Mouse (Mus musculus): ENCODE measurements around the gene Prkar2b.

The Prkar2b gene

DNA sequence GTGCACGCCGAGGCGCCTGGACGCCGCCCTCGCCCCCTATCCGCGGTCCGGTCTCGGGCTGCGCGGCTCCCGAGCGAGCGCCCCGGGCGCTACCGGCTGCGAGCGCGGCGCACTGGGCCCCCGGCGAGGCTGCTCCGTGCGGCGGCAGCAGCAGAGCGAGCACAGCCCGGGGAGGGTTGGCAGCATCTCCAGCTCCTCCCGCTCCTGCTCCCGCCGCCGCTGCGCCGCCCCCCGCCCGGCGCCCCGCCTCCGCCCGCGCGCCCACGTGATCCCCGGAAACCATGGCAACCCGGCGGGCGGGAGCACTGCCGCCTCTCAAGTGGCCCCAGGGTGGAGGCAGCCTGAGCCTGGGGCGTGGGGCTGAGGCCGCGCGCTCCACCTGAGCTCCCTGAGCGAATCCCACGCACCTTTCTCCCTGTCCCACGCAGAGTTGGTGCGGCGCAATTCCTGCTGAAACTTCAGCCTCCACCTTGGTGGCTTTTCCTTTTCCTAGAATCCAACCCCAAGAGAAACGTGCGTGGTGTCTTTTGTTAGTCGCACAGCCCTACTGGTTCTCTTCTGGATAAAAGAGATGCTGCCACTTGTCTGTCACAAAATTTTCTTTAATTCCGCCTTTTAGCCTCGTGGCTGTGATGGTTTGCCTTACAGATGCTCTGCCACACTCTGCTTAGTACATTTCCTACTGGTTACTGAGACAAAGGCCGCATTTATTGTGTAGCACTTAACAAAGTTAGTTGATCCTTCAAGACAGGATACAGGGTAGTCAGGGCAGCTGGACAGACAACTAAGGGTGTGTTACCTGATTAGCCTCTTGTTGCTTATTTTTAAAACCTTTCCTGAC is at the start of gene Prkar2b:
Prkar2b (minus strand) TSS at position 207 of the 841 bp plus-strand sequence.
- in situ Hi-C loops (cut with MboI): no loop called here

DNA sequence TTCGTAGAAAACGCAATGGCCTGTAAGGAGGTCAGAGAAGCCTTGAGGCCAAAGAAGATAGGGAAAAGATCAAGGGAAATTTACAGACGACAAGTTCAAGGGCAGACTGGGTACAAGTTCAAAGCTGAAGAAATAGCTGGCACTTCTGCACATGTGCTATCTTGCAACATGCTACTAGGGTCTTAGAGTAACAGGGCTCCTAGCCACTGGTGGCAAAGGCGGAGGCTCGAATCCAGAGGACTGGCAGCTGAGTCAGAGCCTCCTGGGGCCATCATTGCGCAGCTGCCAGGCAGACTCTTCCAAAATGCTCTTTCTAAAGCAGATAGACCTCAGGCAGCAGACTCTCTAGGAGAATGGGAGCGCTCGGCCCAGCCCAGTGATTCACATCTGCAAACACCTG is 48.1 kb upstream of the Prkar2b start:
- in situ Hi-C loops (cut with MboI): no loop called here

DNA sequence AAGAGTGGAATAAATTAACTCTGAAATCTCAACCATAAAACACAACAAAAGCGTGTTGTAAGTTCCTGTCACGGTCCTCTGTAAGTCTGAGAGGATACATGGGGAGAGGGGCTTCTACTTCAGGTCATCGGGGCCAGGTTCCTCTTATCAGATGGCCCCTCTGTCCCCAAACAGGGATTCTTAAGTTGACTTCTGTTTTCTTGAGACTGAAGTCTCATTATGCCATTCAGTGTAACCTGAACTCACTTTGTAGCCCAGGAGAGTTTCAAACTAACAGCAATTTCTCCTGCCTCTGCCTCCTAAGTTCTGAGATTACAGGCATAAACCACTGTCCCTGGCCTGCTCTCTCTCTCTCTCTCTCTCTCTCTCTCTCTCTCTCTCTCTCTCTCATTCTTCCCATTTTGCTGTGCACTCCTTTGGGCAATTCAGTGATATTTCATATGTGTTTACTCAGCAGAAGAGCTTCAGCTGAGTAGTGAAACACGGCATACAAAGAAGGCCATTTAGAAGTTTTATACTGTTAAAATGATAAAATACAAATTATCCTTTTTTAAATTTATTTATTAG is 43.9 kb upstream of the Prkar2b start:
- in situ Hi-C loops (cut with MboI): no loop called here

DNA sequence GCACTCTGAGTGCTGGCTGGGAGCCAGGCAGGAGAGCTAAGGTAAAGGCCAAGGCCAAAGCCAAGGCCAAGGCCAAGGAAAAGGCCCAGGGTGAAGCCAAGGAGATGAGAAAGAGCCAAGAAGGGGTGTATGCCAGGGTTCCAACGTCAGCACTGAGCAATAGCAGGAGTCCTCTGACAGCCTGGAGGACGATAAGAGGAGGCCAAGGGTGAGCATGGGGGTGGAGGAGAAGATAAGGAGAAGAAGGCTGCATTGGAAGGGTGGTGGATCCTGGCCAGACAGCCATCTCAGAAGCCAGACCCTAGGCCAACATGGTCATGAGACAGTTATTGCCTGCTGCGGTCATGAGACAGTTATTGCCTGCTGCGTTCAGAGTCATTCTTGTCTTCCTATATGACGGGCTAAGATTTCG is 43.4 kb upstream of the Prkar2b start:
- in situ Hi-C loops (cut with MboI): no loop called here

DNA sequence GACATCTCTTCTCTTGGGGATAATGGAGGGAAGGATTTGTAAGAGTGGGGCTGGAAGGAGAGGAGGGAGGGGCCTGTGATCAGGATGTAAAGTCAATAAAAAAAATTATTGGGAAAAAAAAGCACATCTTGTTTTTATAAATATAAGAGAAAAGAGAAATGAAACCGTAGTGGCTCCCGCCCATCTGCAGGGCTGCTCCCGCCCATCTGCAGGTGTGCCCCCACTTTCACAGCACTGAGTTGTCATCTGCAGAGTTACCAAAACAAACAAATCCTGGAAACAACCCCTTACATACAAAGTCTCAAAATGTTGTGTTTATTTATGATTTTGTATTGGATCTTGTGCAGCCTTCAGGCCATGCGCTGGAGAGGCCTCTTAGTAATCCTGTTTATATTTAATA is 40.2 kb upstream of the Prkar2b start:
- in situ Hi-C loops (cut with MboI): no loop called here

DNA sequence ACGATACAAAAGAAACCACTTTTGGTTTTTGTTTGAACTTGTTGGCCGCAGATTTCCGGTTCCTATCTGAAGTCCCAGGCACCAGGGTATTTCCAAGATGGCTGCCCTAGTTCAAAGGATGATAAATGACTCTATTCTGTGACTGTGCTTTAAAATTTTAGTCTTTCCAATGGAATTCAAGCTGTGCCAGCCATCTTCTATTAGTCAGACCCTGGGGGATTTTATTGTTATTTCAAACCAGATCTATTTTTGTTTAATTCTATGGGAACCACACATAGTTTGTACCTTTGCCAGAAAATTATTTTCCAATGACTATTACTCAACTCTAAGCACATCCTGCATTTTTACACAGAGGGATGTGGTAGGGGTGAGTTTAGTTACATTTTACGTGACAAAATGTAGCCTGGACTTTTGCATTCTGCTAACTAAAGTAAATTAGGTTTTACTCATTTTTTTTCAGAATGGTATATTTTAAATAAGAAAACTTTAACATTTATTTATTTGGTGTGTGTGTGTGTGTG is 38.6 kb upstream of the Prkar2b start:
- in situ Hi-C loops (cut with MboI): no loop called here

DNA sequence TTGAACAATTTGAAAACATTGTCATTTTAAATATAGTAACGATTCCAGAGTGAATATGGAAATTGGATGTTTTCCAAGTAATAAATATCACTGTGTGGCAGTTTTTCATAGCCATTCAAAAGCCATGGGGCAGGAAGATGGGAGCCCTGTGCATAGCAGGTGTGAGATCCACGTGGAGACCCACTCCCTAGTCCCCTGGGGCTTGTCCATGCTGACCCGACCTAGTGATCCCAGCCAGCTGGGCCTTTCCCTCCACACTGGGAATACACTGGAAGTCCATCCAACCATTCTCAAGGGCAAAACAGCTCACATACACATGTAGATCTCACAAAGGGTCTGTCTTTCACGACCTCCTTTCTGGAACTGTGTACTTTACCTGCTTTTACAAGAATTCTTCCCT is 37.5 kb upstream of the Prkar2b start:
- in situ Hi-C loops (cut with MboI): no loop called here

DNA sequence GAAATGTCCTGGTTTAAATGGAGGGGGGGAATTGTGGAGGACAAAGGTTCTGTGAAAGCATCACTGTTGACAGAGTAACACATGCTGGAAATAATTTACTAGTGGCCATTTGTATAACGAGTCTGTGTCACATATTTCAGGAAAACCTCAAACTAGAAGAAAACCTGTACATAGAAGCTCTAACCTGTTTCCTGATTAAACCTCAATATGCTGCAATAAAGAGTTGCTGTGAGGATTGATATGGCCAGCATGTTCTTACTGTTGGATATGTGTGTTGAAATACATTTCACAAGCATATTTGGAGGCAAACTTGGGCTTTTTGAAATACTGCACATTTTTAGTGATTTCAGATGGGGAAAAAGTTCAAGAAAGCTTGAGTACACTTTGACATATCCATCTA is 36.0 kb upstream of the Prkar2b start:
- in situ Hi-C loops (cut with MboI): no loop called here

DNA sequence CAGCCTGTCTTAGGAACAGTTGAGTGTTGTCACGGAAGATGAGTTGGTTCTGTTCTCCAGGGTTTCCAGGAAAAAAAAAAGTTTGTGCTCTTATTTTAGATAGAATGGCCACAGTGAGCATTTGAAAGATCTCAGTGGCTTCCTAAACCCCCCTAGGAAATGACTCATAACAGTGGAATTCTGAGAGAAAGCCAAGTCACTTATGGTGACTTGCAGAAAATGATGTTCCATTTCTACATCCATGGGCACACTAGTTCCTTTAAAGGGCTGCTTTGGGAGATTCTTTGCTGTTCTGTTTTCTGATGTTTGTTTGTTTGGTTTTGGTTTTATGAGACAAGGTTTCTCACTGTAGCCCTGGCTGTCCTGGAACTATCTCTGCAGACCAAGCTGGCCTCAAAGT is 34.1 kb upstream of the Prkar2b start:
- in situ Hi-C loops (cut with MboI): no loop called here

DNA sequence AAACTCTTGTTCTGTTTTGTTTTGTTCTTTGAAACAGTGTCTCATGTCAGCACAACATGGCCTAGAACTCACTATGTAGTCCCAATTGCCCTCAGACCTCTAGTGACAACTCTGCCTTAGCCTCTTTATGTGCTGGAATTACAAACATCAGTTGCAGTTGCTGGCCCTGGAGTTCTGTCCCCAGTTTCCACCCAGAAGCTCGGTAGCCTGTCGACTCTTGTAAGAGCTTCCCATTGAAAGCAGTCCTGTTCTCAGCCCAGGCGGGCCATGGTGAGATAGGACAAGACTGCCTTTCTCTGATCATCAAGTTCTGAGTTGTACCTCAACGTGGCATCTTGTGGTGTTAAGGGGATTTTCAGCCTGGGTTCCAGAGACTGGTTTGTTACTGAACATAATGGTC is 31.4 kb upstream of the Prkar2b start:
- in situ Hi-C loops (cut with MboI): no loop called here

DNA sequence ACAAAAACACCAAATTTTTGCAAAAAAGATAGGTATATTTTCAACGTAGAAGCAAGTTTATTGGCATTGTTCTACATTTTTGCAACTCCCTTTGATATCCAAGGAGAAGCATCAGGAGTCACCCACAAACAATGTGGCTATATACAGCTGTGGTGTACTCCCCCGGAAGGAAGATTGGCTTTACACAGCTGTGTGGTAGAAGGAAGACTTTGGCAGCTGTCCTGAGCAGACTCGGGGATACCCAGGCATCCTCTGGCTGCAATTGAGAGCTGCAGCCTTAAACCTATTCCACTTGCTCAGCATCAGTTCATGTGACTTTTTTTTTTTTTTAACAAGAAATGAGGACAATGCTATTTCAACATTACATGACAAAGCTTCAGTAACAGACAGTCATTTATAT is 27.5 kb upstream of the Prkar2b start:
- in situ Hi-C loops (cut with MboI): no loop called here

DNA sequence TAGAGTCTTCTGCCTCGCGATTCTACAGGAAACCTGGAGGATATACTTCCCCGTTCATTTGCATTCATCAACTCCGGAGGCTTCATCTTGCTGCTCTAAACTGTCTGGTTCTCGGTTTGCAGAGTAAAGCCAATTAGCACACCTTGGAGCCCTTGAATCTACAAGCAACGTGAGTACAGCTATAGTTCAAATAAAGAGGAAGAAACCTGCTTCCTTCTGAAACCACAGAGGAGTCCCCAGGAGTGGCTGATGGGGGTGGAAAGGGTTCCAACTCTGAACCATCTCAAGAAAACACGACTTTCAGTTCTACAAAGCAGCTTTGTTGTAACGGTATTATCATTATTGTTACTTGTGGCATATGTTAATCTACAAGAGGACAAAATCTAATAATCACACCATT is 26.2 kb upstream of the Prkar2b start:
- in situ Hi-C loops (cut with MboI): no loop called here

DNA sequence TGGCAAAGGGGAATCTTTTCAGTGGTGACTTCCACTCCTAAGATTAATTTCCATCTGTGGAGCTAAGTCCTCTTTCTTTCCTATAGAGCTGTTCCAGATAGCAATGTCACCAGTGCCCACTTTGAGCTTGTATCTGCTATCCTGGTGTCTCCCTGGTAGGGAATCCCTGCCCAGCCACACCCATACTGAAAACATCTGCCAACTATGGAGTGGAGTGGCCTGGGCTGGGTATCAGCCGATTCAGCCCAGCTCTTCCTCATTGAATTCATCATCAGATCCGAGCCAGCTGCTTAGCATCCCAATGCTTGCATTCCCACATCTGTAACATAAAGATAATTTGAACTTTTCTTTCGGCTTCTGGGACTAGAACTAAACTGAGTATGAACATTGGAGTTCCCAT is 25.8 kb upstream of the Prkar2b start:
- in situ Hi-C loops (cut with MboI): no loop called here

DNA sequence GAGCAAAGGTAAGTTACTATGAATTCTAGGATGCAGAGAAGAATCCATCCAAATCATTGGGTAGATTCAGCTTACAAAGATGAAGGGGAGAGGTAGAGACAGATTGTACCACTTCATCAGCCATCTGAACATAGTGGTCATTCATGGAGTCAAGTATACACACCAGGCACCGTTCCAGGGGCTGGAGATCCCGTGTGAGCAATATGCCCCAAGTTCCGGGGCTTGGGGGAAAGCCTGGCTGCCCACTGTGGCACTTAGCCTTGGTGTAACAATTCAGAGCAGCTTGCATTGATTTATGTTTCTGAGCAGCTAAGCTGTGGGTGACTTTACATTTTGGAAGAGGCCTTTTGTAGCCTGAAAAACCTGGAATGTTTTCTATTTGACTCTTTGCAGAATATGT is 24.8 kb upstream of the Prkar2b start:
- in situ Hi-C loops (cut with MboI): no loop called here

DNA sequence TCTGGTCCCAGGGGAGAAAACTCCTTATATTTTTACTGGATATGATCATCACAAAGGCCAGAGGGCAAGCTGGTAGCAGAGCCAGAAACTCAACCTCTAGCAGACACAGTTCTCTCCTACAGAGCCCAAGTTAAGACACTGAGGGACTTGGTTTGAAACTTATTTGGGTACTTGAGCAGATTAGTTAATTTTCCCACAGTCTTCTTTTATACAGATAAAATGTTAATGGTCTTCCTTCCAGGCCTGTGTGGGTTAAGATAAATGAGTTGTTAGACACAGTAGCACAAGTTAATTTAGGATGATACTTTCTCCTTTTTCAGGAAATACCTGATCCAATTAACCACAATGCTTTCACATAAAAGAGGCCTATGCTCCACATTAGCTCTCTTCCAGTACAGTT is 24.1 kb upstream of the Prkar2b start:
- in situ Hi-C loops (cut with MboI): no loop called here

DNA sequence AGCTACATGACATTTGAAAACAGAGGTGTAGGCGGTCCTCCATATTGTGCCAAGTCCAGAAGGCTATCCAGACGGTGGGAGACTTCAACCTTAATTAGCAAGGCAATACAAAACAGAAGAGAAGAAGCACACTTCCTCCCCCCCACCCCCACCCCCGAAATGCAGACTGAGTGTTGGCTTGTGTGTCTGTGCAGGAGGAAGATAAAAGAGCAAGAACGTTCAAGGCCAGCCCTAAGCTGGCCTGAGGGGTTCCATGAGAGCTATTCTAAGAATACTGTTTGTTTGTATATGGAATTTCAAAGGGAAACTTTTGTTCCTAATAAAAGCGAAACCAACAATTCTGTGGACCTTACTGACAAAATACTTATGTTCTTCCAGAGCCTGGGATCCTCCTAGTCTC is 23.5 kb upstream of the Prkar2b start:
- in situ Hi-C loops (cut with MboI): no loop called here

DNA sequence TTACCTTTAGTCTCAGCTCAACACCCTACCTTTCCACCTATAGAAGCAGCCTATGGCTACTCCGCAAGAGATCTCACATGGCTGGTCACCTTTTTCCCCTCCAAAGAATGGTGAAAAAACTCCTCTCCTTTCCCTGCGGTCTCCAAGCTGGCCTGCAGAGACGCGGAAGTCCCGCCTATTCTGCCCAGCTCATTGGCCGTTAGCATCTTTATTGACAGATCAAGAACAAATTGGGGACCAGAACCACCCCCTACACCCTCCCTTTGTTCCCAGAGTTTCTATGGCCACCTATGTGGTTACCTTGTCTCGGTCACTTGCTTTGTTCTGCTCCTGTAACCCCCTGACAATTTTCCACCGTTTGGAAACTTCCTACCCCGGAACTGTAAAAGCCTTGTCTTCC is 19.6 kb upstream of the Prkar2b start:
- in situ Hi-C loops (cut with MboI): no loop called here

DNA sequence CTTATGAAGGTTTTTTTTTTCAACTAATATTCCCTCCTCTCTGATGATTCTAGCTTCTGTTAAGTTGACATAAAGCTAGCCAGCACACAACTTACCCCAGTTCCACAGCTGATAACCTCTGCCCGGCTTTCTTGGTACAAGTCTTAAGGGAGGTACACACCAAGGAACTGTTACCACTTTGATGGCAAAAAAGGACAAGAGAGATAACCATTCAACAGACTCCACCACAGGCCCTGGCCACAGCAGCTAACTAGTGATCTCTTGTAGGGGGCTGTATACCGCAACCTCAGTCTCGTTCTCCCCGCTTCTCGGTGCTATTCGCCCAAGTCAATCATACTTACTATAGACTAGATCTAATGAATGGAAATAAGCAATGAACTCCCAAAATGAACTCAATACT is 16.3 kb upstream of the Prkar2b start:
- in situ Hi-C loops (cut with MboI): no loop called here

DNA sequence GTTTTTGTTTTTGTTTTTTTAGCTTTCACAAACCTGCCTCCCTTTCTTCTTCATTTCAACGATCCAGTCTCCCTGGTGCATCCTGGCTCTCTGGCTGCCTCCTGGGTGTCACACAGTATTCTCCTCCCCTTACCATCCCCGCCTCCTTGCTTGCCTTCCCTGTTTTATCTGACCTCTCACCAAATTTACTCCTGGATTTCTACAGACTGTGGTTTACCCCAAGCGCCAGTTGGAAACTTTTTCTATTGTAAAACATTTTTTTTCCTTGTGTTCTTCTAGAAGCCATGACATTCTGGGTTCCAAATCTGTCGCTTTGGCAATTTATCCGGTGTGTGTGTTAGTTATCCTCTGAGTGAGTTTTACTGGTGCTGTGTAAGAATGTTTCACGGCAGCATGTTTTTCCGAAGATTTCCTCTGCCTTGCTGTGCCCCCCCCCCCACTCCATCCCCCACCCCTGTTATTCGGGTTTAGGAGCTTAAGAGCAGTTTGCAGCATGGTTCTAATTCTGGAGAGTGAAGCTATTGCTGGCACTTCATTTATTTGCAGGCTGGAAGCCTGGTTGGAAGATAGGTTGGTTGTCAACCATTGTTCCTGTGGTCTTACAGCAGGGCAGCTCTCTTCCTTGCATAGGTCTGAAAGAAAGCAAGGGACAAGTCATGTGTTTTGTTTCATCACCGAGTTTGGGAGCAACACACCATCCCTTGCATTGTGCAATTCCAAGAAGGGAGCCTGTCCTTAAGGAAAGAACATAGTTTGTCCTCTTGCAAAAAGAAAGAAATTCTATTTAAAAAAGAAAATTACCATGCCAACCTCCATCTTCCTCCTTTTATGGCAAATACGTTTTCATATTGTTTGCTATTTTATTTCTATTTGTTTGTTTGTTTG is 15.0 kb upstream of the Prkar2b start:
- in situ Hi-C loops (cut with MboI): no loop called here

DNA sequence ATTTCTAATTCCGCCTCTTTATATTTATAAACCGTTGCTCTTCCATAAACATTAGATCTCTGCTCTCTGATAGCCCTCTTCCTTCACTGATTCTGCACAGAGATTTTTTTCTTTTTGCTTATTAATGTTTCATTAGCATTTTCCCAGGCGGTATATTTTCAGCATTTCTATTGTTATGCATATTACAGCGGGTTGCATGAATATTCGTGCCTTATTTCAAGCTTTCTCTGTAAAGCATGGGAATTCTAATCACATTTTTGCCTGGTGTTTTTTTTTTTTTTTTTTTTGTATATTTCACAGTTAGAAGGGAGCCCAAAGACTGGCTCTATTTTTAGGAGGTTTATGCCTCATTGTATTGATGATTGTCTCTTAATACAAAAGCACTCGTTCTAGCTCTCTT is 13.2 kb upstream of the Prkar2b start:
- in situ Hi-C loops (cut with MboI): no loop called here

DNA sequence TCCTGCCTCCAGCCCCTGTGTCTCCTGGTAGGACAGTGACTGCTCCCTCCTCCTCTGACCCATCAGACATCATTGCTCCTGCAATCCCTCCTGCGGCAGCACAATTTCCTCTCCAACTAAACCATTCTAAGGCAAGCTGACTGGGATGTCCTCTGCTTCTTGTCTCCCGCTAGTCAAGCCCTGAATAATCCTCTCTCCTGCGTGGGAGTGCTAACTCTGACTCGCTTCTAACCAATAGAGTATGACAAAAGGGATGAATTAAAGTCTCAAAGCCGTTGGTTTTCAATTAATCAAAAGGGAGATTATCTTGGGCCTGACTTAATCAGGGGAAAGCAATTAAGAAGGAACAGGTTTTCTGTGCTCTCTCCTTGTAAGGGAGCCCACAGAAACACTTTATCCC is 4.9 kb upstream of the Prkar2b start:
- in situ Hi-C loops (cut with MboI): no loop called here

DNA sequence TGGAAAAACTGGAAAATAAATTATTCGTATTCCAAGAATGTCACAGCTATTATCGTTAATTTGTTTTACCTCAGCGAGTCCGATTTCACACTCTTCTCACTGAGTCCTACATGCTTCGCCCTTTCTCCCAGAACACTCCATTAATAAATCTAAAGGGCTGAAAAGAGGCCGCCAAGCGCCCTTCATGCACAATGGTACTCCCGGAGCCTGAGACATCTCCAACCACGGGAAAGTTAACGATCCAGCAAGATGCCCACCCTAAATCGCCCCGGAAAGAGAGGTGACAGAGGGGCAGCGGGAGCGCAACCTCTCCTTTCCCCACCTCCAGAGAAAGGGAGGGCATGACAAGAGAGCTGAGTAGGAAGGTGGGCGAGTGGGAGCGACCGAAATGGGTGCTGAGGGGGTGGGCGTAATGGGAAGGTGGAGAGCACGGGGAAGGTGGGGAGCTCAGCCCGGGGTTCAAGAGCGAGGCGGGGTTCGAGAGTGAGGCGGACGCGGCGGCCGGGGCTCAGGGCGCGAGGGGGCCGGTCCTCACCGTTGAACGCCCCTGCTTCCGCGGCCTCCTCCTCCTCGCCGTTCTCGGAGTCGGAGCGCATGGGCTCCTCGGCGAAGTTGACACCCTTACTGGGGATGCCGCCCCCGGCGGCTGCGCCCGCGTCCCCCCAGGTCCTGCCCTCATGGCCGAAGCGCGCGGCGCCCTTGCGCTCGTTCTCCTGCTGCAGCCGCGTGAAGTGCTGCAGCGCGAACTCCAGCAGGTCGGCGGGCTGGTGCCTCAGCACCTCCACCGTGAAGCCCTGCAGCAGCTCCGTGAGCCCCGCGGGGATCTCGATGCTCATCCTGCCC is 628 bp downstream of the Prkar2b start:
- in situ Hi-C loops (cut with MboI): no loop called here

Measured in mature B cell (primary cell).